Mouse (Mus musculus): Measurements from ENCODE around the gene Tom1l1. TPM values are rescaled to one million over a fixed set of nuclear protein-coding genes. Genes with fewer than 3 reads are reported as not detected.
"Not testable (repeated sequence)": the region's sequence is repeated elsewhere in the genome, so short reads cannot be mapped to it uniquely, and the experiment has no call there.

The Tom1l1 gene
- 10 to 100 TPM; 24.4 to 52.0 TPM for total RNA-seq (2021)
- long read RNA-seq, experiment 1, full-length matches to known transcripts: 13 of 16 reads
- long read RNA-seq, experiment 1, partial matches to known transcripts: 0 of 16 reads
- long read RNA-seq, experiment 1, other reads (novel, unspliced or antisense): 3 of 16 reads
- long read RNA-seq, experiment 2, full-length matches to known transcripts: 38 of 46 reads
- long read RNA-seq, experiment 2, partial matches to known transcripts: 6 of 46 reads
- long read RNA-seq, experiment 2, other reads (novel, unspliced or antisense): 2 of 46 reads

DNA sequence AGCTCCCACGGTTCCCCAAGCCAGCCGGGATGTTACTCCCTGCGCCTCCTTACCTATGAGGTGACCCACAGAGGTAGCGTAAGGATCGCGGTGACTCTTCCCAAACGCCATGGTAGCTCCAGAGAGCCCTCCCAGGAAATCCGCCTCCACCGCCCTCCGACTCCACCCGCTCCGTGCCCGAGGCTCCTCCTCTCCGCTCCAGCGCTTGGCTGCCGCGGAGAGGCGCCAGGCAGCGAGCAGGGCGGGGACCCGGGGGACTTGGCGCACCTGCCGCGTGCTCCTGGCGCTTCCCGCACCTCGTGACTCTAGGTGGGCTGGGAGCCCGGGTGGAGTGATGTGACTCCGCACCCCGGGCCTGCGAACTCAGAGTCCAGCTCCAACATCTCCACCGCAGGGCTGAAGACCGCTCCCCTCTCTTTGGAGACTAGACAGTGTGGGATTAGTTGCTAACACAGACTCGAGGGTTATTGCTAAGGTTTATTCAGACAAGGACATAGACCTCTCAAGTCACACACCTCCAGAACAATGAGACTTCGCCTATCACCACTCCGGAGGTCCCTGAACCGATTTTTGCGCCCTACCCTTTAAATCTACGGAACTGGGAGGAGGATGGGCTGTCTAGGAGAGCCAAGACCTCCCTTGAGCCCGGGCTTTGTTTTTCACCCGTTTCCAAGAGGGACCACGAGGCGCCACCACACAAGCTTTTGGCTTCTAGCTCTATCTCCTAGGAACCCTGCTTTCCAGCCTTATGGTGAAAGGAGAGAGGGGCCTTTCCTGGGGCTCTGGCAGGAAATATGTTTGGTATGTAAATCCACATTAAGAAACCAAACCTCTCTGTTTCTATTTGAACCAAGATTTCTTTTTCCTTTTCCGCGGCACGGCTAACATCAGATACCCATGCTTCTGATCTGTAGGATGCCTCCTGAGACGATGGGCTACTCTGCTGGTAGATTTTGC lies at the start of gene Tom1l1:
Gene Tom1l1, minus strand, starts transcription at position 907 of the 957 bp plus-strand sequence.
- DNase-seq (ENCODE audit: low spot score in 2 of 2): peak; percentile 62 to 80

DNA sequence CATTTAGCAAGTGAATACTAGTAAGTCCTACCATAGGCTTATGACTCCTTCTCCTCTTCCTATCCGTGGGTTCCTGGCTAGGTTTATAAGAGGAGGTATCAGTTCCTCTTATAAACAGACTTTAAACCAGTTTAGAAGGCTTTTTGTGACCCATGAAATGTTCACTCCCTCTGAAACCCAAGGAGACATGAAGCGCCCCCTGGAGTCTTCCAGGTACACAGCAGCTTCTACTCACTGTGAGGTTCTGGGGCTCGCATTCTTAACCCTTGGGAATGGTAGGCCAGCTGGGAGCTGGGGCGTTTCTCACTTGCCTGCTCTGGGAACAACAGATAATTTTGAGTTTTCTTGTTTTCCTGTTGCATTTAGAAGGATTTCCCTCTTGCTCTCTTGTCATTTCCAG lies 45.4 kb upstream of the Tom1l1 start:
- no peak for DNase-seq (ENCODE audit: low spot score in 2 of 2)

DNA sequence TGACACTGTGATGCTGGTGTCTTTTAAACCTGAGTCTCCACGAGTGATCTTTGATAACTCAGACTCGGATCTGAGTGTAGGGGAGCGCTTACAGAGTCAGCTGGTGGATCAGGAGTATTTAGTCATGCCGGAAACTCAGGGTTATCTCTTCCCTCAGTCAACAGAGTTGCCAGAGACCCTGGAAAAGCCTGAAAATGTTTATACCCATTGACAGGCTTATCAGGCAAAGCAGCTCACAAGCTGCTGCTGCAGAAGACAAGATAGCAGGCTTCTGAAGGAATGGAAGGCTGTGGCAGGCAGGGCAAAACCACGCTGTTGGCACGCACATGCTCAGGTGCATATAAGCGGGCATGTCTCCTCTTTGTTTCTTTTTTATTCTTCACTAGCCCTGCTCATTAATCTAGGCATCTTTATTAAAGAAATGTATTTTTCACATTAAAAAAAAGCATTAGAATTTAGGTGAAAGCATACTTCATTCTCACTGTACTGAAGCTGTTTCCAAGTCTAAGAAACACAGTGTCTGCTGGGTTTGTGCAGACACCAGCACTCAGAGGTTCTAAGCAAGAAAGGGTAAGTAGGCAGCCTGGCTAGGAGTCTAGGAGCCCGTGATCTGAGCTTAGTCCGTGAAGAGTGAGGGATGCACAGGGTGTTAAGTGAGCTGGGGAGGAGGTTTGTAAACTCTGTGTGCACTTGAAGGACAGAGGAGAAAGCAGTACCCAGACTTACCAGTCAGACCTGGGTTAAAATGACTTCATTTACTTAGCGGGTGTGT lies 39.4 kb upstream of the Tom1l1 start:
- DNase-seq (ENCODE audit: low spot score in 2 of 2): no peak

DNA sequence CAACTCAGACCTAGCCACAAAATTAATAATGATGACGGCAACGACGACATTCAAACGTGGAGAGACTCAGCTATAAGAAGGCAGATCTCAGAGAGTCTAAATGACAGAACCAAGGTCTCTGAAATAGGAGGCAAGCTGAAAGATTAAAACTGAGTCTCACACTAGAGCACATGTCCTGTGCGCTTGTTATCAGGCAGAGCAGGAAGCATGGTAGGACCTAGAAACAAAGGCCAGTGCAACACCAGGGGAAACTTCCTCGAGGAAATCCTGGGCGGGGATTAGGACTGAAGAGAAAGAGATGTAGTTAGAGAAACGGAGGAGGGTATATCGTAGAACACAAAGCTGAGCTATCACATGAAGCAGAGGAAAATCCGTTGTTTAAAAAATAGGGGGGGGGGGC lies 38.6 kb upstream of the Tom1l1 start:
- DNase-seq (ENCODE audit: low spot score in 2 of 2): no peak

DNA sequence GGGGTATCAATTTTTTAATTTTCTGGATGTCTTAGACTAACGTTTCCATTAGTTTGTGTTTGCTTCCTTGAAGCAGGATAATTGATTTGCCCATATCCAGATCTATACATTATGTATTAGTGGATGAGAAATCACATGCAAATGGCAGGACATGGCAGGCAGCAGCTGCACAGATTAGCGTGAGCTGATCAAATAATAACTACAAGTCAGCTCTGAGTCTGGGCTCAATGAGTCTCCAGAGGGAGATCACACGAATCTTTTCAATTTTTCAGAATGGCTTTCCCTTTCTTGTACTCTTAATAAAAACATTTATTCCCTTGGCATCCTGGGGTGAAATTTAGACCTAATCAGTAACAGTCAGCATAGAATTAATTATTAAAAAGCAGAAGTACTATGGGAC lies 34.1 kb upstream of the Tom1l1 start:
- DNase-seq (ENCODE audit: low spot score in 2 of 2): no peak

DNA sequence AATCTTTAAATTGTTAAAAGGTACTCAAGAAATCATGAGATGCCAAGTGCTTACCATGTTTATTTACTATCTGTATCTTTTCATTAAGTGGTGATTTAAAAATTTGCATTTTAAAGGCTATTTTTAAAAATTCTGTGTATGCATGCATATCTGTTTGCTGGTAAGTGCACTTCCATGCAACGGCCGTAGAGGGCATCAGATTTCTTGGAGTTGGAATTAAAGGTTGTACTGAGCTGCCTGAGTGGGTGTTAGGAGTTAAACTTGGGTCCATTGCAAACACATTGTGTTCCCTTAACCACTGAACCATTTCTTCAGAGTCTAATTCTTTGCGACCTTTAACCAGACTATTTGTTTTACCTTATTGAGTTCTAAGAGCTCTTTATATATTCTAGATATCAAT lies 29.6 kb upstream of the Tom1l1 start:
- DNase-seq (ENCODE audit: low spot score in 2 of 2): no peak

DNA sequence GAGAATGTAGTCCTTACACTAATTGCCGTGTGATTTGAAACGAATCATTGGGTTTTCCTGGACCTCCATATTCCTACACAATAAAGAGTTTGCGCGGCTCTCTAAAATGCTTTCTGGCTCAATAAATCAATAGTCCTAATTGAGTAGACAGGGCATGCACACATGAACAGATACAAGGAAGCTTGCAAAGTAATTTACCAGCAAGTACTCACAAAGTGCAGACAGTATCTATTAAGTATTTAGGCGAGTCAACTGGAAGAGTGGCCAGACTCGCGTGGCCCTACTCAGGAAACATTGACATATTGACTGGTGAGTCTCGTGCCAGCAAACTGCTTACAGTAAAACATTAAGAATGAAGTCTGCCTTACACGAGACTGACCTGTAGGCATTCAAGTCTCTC lies 23.4 kb upstream of the Tom1l1 start:
- DNase-seq (ENCODE audit: low spot score in 2 of 2): no peak

DNA sequence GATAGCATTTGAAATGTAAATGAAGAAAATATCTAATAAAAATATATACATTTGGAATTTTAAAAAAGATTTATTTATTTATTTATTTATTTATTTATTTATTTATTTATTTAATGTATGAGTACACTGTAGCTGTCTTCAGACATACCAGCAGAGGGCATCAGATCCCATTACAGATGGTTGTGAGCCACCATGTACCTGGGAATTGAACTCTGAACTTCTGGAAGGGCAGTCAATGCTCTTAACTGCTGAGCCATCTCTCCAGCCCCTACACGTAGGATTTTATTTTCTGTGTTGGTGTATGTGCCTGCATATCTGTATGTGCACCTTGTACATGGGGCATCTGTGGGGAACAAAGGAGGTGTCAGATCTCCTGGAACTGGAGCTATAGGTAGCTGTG lies 19.0 kb upstream of the Tom1l1 start:
- DNase-seq (ENCODE audit: low spot score in 2 of 2): not testable (repeated sequence)

DNA sequence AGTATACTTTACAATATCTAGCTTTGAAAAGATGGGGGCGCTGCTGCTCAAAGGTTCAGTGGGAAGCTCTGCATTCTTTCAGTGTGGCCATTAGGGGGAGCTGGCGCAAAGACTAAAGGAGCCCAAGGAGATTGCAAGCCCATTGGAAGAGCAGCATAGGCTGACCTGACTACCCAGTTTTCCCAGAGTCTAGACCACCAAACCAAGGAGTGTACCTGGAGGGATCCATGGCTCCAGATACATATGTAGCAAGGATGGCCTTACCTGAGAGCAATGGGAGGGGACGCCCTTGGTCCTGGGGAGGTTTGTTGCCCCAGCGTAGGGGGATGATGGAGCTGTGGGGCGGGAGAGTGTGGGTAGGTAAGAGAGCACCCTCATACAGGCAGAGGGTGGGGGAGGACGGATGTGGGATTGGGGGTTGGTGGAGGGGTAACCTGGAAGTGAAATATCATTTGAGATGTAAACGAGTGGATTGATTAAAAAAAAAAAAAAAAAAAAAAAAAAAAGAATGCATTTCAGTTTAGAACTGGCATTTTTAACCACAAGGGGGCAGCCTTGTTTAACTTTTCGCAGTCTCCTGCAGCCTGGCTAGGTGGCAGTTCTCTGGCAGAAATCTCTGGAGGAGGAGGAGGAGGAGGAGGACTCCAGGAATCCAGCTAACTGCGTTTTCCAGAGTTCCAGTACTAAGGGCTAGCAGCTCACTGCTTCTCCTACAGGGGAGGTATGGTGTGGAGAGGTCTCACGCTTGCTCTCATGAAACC lies 9.5 kb upstream of the Tom1l1 start:
- DNase-seq (ENCODE audit: low spot score in 2 of 2): peak; percentile 49 to 51

DNA sequence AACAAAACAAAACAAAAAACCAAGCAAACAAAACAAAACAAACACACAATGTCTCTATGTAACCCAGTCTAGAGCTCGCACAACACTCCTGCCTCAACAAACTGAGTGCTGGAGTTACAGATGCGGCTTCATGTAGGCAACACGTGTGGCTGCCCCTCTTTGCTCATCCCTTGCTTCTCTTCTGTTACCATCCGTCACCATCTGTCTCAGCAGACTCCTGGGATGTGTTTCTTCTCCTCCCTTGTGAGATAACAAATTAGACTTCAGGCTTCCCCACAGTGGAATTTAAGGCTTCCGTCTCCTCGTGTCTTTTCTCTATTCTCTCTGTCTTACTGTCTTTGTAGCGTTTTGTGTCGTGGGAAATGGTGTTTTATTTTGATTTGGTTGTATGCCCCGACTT lies 7.6 kb upstream of the Tom1l1 start:
- no peak for DNase-seq (ENCODE audit: low spot score in 2 of 2)

DNA sequence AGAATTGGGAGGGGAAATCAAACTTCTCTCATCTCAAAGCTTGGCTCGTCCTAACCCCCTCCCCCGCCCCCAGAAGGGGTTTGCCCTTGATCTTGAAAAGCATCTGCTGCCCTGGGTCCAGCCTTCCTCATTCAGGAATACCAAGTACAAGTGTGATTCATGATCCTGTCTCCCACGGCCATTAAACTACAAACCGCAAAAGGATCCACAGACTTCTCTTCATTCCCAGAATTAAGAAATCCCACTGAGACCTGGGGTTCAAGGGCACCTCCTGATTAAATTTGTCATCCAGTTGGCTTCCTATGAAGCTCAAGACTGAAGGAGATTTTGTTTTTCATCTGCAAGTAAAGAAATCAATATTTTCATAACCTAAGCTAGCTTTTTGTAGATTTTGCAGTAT lies 6.0 kb upstream of the Tom1l1 start:
- no peak for DNase-seq (ENCODE audit: low spot score in 2 of 2)

DNA sequence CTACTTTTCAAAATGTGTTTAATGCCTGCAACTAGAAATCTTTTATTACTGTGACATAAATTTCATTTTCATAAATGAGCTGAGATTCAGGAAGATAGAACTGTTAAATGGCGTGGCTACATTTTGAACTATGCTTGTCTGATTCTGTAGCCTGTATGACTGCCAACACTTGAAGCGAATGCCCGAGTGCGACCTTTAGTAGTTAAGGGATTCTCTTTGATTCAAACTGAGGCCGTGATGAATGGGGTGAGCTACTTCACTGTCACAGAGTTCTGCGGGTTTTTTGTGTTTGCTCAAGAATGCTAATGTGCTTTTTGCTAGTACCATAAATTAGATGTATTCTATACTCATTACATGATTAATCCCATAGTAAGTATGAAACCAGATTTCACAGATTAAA lies 2.2 kb upstream of the Tom1l1 start:
- DNase-seq (ENCODE audit: low spot score in 2 of 2): no peak

DNA sequence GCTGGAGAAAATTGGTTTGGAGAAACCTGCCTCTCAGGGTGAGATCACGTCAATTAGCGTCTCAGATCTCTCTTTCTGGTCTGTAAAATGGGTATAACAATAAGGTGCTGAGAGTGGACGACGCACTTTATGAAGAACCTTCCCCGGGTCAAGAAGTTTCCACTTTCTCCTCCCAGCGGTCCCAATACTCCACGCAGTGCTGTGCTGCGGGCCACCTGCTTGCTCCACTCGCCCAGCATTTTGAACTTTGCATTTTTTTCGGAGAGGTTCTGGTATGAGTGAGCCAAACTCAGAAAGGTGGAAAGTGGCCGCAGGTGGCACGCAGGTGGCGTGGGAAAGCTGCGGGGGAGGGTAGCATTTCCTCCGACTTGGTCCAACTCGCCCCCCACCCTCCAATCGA lies 1.1 kb downstream of the Tom1l1 start:
- no peak for DNase-seq (ENCODE audit: low spot score in 2 of 2)

DNA sequence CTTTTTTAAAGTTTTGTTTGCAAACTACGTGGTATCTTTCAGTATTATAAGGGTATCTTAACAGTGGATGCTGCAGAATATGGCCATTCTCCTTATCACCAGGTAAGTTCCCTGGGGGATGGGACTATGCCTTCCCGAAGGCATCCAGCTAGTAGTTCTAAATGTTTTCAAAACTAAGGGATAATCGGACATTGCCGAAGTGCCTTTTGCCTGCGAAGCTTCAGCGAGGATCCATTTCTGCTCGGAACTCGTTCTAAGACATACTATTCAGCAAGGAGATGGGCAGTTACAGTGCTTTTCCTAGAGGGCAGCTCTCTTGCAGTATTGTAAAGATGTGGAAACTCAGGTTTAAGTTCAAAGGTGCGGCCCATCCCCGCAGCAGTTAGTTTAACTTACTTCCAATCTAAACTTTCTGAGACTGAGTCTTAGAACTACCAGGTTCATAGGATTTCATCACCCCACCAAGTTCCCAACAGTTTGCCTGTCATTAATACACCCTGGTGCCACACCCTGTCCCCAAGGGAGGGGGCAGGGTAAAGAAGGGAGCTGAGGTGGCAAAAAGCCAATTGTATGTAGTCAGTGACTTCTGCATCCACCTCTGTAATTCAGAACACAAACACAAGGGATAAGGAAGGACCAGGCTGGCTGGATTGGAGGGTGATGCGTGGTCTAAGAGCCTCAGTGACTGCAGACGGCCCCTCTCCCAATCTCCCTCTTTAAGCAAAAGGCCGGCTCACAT lies 1.7 kb downstream of the Tom1l1 start:
- DNase-seq (ENCODE audit: low spot score in 2 of 2): no peak

DNA sequence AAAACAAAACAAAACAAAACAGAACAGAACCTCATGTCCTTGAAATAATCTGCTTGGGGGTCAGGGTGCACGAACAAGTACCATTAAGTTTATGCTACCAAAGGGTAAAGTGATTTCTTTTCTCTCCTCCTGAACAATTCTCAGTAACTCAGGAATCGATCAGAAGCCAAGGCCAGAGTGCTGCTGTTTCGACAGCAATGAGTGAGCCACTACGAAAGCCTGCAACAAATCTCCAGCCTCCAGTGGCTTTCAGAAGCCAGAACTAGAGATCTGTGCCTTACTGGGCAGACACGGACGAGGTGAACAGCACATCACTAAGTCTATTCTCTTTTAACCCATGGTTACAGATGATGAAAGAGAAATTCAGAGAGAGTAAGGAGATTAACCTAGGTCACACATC lies 3.0 kb downstream of the Tom1l1 start:
- DNase-seq (ENCODE audit: low spot score in 2 of 2): no peak

DNA sequence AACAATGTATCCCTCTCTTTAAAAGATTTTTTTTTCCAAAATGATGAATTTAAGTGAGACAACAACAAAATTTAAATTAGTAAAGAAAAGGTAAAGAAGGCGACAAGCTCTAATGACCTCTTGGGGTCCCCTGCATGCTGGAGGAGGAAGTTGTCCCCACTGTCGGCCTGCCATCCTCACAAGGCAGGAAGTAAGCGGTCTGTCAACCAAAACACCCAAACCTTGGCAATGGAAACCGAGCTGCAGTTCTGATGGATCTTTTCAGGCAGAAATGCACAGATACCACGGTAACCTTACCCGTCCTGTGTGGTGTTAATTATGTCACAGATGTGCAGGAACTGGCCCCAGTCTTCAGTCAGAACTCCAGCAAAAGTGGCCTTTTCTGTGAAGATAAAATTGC lies 3.4 kb downstream of the Tom1l1 start:
- no peak for DNase-seq (ENCODE audit: low spot score in 2 of 2)

DNA sequence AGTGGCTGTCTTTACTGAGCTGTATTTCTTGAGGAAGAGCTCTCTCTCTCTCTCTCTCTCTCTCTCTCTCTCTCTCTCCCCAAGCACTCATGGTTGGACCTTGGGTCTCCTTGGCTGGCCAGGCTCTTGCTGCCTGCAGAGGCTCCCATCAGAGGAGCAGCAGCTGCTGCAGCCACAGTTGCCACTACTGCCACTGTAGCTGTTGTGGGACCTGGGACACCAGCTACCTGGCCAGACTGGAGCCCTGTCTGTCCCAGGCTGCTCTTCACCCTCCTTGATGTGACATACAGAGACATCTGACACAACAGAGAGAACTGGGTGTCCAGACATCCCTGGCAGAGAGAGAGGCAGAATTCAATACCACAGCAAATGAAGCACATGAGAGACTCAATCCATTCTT lies 7.0 kb downstream of the Tom1l1 start:
- DNase-seq (ENCODE audit: low spot score in 2 of 2): no peak

DNA sequence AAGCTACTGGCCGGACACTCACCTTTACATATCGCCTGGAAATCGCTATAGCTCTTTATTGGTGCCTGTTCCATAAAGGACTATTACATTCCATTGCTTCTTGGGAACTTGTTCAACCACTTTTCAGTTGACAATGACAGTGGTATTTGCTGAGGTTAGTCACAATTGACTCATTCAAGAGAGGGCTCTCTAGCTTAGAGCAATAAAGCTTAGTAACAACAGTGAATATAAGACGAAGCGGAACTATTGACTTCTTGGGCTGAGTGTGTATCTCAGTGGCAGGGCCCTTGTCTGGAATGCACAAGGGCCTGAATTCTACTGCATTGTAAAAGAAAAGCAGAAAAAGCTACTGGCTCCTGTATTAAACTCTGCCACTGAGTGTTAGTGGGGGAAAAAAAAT lies 9.6 kb downstream of the Tom1l1 start:
- no peak for DNase-seq (ENCODE audit: low spot score in 2 of 2)

DNA sequence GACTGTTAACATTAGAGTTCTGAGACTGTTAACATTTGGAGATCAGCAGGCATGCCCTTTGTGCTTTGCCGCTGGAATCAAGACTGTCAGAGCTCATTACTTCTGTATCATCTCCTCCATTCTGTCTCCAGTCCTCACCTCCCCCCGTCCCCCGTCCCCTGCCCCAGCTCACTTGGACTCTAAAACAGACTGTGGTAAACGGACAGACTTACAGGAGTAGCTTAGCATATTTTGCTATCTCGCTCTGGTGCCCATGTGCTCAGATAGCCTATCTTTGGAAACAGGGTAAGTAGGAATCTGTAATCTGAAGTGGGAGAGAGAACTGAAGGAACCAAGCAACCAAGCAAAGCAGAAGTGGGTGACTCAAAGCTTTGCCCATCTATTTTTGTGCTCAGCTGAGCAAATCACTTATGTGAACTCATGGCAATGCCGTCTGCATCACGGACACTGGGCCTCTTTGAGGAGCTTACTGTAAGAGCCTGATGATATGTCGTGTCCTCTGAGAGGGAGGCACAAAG lies 10.3 kb downstream of the Tom1l1 start:
- DNase-seq (ENCODE audit: low spot score in 2 of 2): no peak

DNA sequence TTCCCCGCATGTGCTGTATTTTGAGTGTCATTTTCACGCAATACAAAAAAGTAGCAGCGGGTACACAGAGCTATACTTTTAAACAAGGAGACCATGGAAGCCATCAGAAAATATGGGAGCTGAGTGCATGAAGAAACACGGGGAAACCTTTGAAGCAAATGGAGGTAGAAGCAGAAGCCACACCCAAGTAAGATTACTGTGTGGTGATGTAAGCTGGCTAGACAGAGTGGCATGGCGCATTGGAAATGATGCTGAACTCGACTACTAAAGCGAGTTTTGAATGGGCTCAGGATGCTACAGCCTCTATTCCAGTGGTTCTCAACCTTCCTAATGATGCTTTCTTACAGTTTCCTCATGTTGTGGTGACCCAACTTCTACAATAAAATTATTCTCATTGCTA lies 11.1 kb downstream of the Tom1l1 start:
- no peak for DNase-seq (ENCODE audit: low spot score in 2 of 2)

Data from adrenal gland, adult 18-20 months (tissue).